Mouse (Mus musculus): Measurements from ENCODE around the gene Myo15b.

- TF ChIP-seq POLR2A (IDR thresholded peaks at IDR 0.05; ENCODE audit: borderline replicate concordance, insufficient read depth, low read length) (no peak), CTCF (IDR thresholded peaks at IDR 0.05; ENCODE audit: borderline replicate concordance, insufficient read depth, low read depth, low read length) (no peak)
These were observed 46.1 kb upstream of the Myo15b start for GRCm38 (mm10) chr11:115812095-115812494.
